17 mouse cellular contexts compared by ENCODE assay signal in the genomic region with DNA sequence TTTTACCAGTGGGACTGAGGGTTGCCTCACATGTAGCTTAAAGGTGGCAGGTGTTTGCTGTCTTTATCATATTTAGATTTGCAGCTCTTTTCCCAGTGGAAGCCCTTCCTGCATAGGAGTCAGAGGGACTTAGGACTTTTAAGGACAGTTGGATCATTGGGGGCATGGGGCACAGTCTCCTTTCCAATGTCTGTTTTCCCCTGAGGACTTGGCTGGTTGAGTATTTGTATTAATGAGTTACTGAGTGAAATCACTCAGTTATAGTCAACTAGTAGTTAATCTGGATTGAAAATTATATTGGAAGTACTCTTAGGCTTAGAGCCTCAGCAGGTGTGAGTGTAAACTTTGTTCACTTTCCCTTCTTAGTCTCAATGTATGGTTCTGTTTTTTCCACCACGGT.
"Had no signal": no experiment of that assay in that cellular context is flagged by ENCODE, and none has a peak within 500 bp of the region (broad histone marks: within the 10 kb centered on the region; RNA-seq: fewer than 3 reads in every experiment).

No protein-coding gene starts in this region.

- H3K9me3 ChIP-seq: hindbrain, embryonic 15.5 days; limb, embryonic 13.5 days; liver, embryonic 15.5 days; midbrain, embryonic 10.5 days; midbrain, embryonic 15.5 days; neural tube, embryonic 13.5 days; stomach, embryonic 15.5 days had no signal

- DNase-seq: left cerebral cortex, postnatal 4 days; lung, embryonic 14.5 days; lung, postnatal 10 days; lung, postnatal 4 days; right cerebral cortex, postnatal 14 days; thymus, adult 2 months; thymus, postnatal 25 days had no signal

- H3K4me1 ChIP-seq: hindbrain, embryonic 15.5 days; limb, embryonic 13.5 days; liver, embryonic 15.5 days; midbrain, embryonic 10.5 days; midbrain, embryonic 15.5 days; neural tube, embryonic 13.5 days; stomach, embryonic 15.5 days had no signal

- H3K4me3 ChIP-seq: hindbrain, embryonic 15.5 days; layer of hippocampus, adult 2 months; limb, embryonic 13.5 days; liver, embryonic 15.5 days; midbrain, embryonic 10.5 days; midbrain, embryonic 15.5 days; neural tube, embryonic 13.5 days; stomach, embryonic 15.5 days had no signal

- H3K27ac ChIP-seq: hindbrain, embryonic 15.5 days; layer of hippocampus, adult 2 months; limb, embryonic 13.5 days; liver, embryonic 15.5 days; midbrain, embryonic 10.5 days; midbrain, embryonic 15.5 days; neural tube, embryonic 13.5 days; stomach, embryonic 15.5 days had no signal

- H3K9ac ChIP-seq: hindbrain, embryonic 15.5 days; limb, embryonic 13.5 days; liver, embryonic 15.5 days; lung, embryonic 14.5 days; midbrain, embryonic 15.5 days; neural tube, embryonic 13.5 days; stomach, embryonic 15.5 days had no signal

- ATAC-seq: intestine, postnatal 0 days; midbrain, embryonic 15.5 days had no signal

- H3K4me2 ChIP-seq: hindbrain, embryonic 15.5 days; limb, embryonic 13.5 days; liver, embryonic 11.5 days; liver, embryonic 15.5 days; lung, embryonic 14.5 days; midbrain, embryonic 15.5 days; neural tube, embryonic 13.5 days; stomach, embryonic 15.5 days had no signal

- H3K36me3 ChIP-seq: hindbrain, embryonic 15.5 days; limb, embryonic 13.5 days; liver, embryonic 15.5 days; midbrain, embryonic 10.5 days; midbrain, embryonic 15.5 days; neural tube, embryonic 13.5 days; stomach, embryonic 15.5 days had no signal

- H3K27me3 ChIP-seq: hindbrain, embryonic 15.5 days; limb, embryonic 13.5 days; liver, embryonic 15.5 days; midbrain, embryonic 15.5 days; neural tube, embryonic 13.5 days; stomach, embryonic 15.5 days had no signal
